Mouse (Mus musculus): ENCODE results near the gene Krtdap. TPM values are rescaled to one million over a fixed set of nuclear protein-coding genes. Genes with fewer than 3 reads are reported as not detected.

Krtdap gene
- total RNA-seq, 2 experiments from 2014 or later = not detected

Other genes with a start within 250 kb of the Krtdap start
- 1 to 10 TPM; 3.3 to 3.7 TPM for gene Hspb6, start 235.7 kb upstream of the Krtdap start, total RNA-seq (2021)
- 1 to 10 TPM; 5.7 to 6.9 TPM for gene Proser3, start 235.6 kb upstream of the Krtdap start, total RNA-seq (2021)
- 10 to 100 TPM; 46.4 to 50.1 TPM for gene Lin37, start 228.1 kb upstream of the Krtdap start, total RNA-seq (2021)
- gene U2af1l4, start 224.6 kb upstream of the Krtdap start, total RNA-seq (2021) = 10 to 100 TPM; 69.0 to 72.2 TPM
- gene Gm49396, start 224.6 kb upstream of the Krtdap start, total RNA-seq (2021) = 10 to 100 TPM; 10.9 to 11.1 TPM
- 10 to 100 TPM; 79.8 to 92.4 TPM for gene Psenen, start 224.3 kb upstream of the Krtdap start, total RNA-seq (2021)
- 1 to 10 TPM; 5.5 to 7.0 TPM for gene Igflr1, start 222.5 kb upstream of the Krtdap start, total RNA-seq (2021)
- 10 to 100 TPM; 42.3 to 53.4 TPM for gene Kmt2b, start 199.2 kb upstream of the Krtdap start, total RNA-seq (2021)
- gene Zbtb32, start 189.0 kb upstream of the Krtdap start, total RNA-seq (2021) = not detected
- gene Upk1a, start 175.0 kb upstream of the Krtdap start, total RNA-seq (2021) = under 1 TPM in 1 of 2 experiments, not detected in 1; 0.25 TPM
- 100 to 1,000 TPM; 609 to 715 TPM for gene Cox6b1, start 161.7 kb upstream of the Krtdap start, total RNA-seq (2021)
- not detected for gene Etv2, start 152.0 kb upstream of the Krtdap start, total RNA-seq (2021)
- gene Rbm42, start 137.6 kb upstream of the Krtdap start, total RNA-seq (2021) = 10 to 100 TPM; 72.4 to 76.0 TPM
- 1 to 10 TPM; 4.7 to 5.0 TPM for gene Haus5, start 122.9 kb upstream of the Krtdap start, total RNA-seq (2021)
- not detected for gene Pmis2, start 116.3 kb upstream of the Krtdap start, total RNA-seq (2021)
- gene 2200002J24Rik, start 89.0 kb upstream of the Krtdap start, total RNA-seq (2021) = not detected
- under 1 TPM; 0.35 to 0.70 TPM for gene Atp4a, start 75.7 kb upstream of the Krtdap start, total RNA-seq (2021)
- 100 to 1,000 TPM; 107 to 118 TPM for gene Tmem147, start 58.4 kb upstream of the Krtdap start, total RNA-seq (2021)
- gene Gapdhs, start 44.2 kb upstream of the Krtdap start, total RNA-seq (2021) = not detected
- gene Sbsn, start 36.4 kb upstream of the Krtdap start, total RNA-seq (2021) = 1 to 10 TPM; 6.4 to 9.7 TPM
- gene Dmkn, start 24.1 kb upstream of the Krtdap start, total RNA-seq (2021) = under 1 TPM in 1 of 2 experiments, not detected in 1; 0.91 TPM
- gene Ffar2, start 35.9 kb downstream of the Krtdap start, total RNA-seq (2021) = not detected
- gene Ffar3, start 68.3 kb downstream of the Krtdap start, total RNA-seq (2021) = not detected
- not detected for gene Ffar1, start 73.7 kb downstream of the Krtdap start, total RNA-seq (2021)
- gene Cd22, start 92.4 kb downstream of the Krtdap start, total RNA-seq (2021) = not detected
- 100 to 1,000 TPM; 196 to 197 TPM for gene Mag, start 127.0 kb downstream of the Krtdap start, total RNA-seq (2021)
- not detected for gene Hamp2, start 136.8 kb downstream of the Krtdap start, total RNA-seq (2021)
- not detected for gene Hamp, start 156.1 kb downstream of the Krtdap start, total RNA-seq (2021)
- 100 to 1,000 TPM; 116 to 126 TPM for gene Usf2, start 168.9 kb downstream of the Krtdap start, total RNA-seq (2021)
- 1 to 10 TPM; 7.5 to 7.7 TPM for gene Lsr, start 185.6 kb downstream of the Krtdap start, total RNA-seq (2021)
- gene Fam187b, start 185.9 kb downstream of the Krtdap start, total RNA-seq (2021) = under 1 TPM; 0.17 to 0.43 TPM